Mouse (Mus musculus) adipocyte (in vitro differentiated cells): ENCODE data around the gene Sema4a.
A peak's percentile ranks its signal among the peaks of the same experiment; 100 is the strongest.

Experiments used
- DNase-seq: peaks from one replicate; pipeline ENCODE4 v3.0.0-alpha.2; 2016; ENCODE audit warnings: low spot score

Gene Sema4a

DNA sequence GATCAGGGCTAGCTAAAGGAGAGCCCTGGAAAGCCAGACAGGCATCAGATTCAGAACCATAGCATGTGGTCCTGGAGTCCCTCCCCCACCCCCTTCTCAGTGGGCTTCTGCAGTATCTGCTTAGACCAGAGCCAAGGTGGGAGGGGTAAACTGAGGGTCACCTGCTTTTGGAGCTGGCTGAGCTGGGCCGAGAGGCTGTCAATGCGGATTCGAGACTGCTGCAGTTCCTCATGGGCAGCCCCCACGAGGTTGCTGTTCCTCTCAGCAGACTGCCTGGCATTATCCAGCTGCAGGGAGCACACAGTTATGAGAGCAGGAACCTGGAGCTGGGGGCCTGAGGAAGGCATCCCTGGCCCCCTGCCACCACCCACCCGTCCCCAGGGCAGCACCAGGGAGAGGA lies 25.1 kb upstream of the Sema4a start:
- DNase-seq = no peak

DNA sequence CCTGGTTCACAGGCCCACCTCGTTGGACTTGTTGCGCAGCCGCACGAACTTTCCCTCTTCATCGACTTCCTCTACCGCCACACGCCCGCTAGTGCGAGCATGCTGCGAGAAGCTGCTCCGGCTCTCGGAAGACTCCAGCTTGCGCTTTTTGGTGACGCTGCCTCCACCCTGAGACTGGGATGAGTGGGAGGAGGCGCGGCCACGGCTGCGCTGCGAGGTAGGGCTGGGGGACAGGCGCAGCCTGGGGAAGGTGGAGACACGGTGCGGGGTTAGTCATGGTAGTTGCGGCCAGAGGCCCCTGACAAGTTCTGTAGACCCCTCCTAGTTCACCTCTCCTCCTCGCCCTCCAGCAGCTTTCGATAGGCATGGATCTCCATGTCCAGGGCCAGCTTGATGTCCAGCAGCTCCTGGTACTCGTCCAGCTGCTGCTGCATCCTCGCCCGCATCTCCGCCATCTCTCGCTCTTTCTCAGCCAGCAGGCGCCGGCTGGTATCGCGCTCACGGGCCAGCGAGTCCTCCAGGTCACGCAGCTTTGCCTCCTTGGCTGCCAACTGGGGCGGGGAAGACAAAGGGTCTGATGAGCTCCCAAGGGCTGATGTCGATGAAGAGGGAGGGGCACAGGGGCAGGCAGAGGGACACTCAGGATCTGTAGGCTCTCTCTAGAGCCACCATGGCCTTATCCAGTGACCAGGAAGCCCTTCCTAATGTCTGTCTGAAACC lies 23.8 kb upstream of the Sema4a start:
- DNase-seq = no peak

GRCm38 (mm10) chr3:88483621-88484020 lies 22.6 kb upstream of the Sema4a start:
- DNase-seq = peak; percentile 72

DNA sequence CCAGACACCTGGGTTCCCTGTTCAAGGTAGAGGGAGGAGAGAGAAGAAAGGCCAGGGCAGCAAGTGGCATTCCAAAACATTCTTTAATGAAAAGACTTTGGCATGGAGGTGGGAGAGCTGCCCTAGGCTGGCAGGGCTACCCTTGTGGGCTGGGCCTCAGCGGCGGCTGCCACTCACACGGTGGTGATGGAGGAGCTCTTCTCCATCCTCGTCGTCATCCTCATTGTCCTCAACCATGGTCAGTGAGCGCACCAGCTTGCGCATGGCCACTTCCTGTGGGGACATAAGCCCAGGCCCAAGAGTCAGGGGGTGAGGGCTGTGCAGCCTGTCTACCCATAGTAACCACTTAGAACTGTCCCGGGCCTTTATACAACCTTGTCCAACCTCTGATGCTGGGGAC lies 22.2 kb upstream of the Sema4a start:
- no peak for DNase-seq

- no peak for DNase-seq
Measured at GRCm38 (mm10) chr3:88482336-88482735, 21.4 kb upstream of the Sema4a start.

- no peak for DNase-seq
Measured at GRCm38 (mm10) chr3:88481372-88482040, 20.5 kb upstream of the Sema4a start.

- DNase-seq = no peak
Measured at GRCm38 (mm10) chr3:88480679-88481078, 19.7 kb upstream of the Sema4a start.

DNA sequence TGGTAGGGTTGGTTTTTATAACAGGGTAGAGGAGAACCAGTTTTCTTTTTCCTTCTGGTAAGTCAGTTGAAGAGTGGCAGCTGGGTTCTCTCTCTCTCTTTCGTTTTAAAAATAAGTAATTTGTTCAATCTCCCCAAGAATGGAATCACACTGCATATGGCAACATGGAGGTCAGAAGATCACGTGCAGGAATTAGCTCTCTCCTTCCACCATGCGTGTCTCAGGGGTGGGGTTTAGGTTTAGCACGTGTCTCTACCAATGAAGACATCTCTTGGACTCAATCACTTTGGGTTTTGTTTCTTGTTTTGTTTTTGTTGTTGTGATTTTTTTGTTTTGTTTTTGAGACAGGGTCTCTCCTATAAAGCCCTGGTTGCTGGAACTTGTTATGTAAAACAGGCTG lies 18.8 kb upstream of the Sema4a start:
- DNase-seq = no peak

- DNase-seq = no peak
Measured at GRCm38 (mm10) chr3:88479163-88479562, 18.2 kb upstream of the Sema4a start.

- peak; percentile 84 for DNase-seq
Measured at GRCm38 (mm10) chr3:88477735-88478134, 16.8 kb upstream of the Sema4a start.

DNA sequence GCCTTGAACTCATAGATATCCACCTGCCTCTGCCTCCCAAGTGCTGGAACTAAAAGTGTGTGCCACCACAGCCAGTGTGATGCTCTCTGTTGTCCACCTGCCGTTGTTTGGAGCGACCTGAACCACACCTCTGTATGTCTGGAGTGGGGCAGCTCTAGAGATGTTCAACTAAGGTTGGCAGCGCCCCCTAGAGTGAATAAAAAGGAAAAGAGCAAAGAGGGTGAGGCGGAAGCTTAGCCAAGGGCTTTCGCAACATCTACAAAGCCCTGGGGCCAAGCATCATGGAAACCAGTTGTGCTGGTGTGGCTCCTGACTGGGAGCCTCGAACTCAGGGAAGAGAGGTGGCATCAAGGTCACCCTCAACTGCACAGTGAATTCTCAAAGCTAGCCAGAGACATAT lies 15.4 kb upstream of the Sema4a start:
- no peak for DNase-seq

DNA sequence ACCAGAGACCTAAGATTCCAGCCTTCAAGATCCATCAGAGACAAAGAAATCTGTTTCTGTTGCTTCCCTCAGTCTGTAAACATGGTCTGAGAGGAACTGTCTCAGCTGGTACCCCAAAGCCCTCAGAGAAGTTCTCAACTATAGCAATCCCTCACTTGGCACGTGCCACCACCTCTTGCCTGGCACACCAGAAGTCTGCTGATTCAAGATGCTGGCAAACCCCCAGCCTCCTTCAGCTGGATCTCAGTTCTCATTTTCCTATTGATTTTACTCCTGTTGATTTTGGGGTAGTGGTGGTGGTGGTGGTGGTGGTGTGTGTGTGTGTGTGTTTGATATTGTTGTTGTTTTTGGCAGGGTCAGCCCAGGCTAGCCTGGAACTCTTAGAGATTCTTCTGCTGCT lies 12.6 kb upstream of the Sema4a start:
- peak; percentile 53 for DNase-seq

GRCm38 (mm10) chr3:88473020-88473419 lies 12.0 kb upstream of the Sema4a start:
- no peak for DNase-seq

DNA sequence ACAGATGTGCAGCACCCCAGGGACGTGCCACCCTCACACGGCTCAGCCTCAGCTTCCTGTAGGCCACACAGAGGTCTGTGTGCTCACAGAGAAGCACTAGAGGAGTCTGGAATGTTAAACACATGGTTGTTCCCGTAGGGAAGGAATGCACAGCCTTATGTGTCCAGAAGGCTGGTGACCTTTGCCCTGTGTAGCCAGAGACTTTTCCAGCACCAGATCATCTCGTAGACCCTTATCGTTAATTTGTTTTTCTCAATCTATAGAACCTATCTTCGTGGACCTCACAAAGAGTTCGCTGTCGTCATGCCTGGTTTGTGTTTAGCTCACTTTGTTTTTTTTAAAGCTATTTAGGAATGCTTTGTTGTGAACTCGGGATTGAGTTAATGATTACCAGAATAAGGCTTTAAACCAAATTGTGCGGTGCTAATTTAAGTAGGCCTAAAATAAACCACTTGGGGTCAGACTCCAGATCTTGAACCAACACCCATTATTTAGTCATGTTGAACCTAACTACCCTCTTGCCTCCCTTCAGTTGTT lies 10.0 kb upstream of the Sema4a start:
- DNase-seq = no peak

DNA sequence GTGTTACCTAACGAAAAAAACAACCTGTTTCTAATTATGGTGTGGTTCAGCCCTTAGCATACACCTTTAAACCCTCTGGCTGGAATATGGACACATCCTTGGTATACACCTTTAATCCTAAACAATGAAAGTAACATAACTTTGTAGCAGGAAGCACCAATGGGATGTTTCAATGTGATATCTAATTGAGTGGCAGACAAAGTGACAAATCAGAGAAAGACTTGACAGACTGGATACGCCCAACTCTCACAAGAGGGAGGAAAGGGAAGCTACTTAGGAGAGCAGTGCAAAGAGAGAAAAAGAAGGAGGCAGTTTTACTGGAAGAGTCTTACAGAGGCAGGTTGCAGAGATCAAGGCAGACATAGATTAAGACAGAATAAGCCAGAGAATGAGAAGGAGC lies 8.5 kb upstream of the Sema4a start:
- DNase-seq = no peak

- peak; percentile 95 for DNase-seq
Measured at GRCm38 (mm10) chr3:88467116-88467824, 6.3 kb upstream of the Sema4a start.

- DNase-seq = peak; percentile 53
Measured at GRCm38 (mm10) chr3:88465127-88465526, 4.1 kb upstream of the Sema4a start.

DNA sequence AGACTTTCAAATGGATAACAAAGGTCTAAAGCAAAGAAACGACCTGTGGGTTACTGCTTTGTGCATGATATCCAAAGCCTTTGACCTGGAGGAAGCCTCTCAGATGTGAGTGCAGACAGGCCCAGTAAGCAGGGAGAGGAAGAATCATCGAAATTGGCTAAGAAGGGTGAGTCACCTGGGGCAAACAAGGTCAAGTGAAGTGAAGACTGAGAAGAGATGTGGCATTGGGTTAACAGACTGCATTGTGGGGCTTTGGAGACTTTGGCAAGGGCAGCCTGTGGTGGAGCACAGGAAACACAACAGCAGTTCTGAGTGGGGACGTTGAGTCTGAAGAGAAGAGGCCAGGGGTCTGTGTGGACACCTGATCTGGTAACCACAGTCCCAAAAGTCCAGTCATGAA lies 3.4 kb upstream of the Sema4a start:
- no peak for DNase-seq

GRCm38 (mm10) chr3:88460029-88460428 lies 953 bp downstream of the Sema4a start:
- no peak for DNase-seq

DNA sequence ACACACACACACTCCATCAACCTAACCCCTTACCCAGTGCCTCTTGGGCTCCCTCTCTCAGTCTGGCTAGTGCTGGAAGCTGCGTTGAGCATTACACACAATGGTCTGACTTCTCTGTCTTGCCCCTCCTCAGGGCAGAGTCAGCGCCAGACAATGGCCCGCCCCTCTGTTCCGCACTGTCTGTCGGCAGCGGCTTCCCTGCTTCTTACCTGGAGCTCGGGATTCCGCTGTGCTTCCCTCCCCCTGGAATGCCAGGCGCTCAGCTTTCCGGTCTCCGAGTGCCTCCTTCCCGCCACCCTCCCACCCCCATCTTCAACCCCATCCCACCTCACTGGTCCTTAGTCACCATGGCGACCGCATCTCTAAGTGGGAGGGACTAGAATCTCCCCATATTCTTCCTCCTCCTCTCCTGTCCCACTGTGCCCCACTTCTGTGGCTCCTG lies 2.2 kb downstream of the Sema4a start:
- DNase-seq = peak; percentile 51

GRCm38 (mm10) chr3:88456746-88457532 lies 4.0 kb downstream of the Sema4a start:
- no peak for DNase-seq

- no peak for DNase-seq
Measured at GRCm38 (mm10) chr3:88456313-88456712, 4.7 kb downstream of the Sema4a start.
